Mouse (Mus musculus) olfactory bulb, adult 2 months (tissue): Measurements from ENCODE around the gene Lix1l.

ENCODE experiments used
- CTCF ChIP-seq: fragments of 200-500 bp; IDR thresholded peaks from 2 replicates; pipeline ENCODE4 v1.5.1; 2012; ENCODE audit warnings: low read depth, mild to moderate bottlenecking, low read length, moderate library complexity; ENCODE audit not compliant: insufficient read depth
- POLR2A ChIP-seq: fragments of 200-500 bp; IDR thresholded peaks from 2 replicates; pipeline ENCODE4 v1.6.1; 2012; ENCODE audit warnings: mild to moderate bottlenecking, low read depth, low read length, moderate library complexity; ENCODE audit not compliant: insufficient read depth

- no peak for TF ChIP-seq CTCF
- TF ChIP-seq POLR2A: no peak
Measured at GRCm38 (mm10) chr3:96599411-96599810, 1.5 kb upstream of the Lix1l start.
